Mouse (Mus musculus) kidney, postnatal 4 days (tissue): ENCODE measurements around the gene Tex10.
"Not testable (repeated sequence)": the region's sequence is repeated elsewhere in the genome, so short reads cannot be mapped to it uniquely, and the experiment has no call there.

Experiments
- DNase-seq, 2 experiments: peaks; one replicate each; pipeline ENCODE4 v3.0.0; 2021; ENCODE audit warnings: mixed read lengths in 2 of 2

The Tex10 gene

DNA sequence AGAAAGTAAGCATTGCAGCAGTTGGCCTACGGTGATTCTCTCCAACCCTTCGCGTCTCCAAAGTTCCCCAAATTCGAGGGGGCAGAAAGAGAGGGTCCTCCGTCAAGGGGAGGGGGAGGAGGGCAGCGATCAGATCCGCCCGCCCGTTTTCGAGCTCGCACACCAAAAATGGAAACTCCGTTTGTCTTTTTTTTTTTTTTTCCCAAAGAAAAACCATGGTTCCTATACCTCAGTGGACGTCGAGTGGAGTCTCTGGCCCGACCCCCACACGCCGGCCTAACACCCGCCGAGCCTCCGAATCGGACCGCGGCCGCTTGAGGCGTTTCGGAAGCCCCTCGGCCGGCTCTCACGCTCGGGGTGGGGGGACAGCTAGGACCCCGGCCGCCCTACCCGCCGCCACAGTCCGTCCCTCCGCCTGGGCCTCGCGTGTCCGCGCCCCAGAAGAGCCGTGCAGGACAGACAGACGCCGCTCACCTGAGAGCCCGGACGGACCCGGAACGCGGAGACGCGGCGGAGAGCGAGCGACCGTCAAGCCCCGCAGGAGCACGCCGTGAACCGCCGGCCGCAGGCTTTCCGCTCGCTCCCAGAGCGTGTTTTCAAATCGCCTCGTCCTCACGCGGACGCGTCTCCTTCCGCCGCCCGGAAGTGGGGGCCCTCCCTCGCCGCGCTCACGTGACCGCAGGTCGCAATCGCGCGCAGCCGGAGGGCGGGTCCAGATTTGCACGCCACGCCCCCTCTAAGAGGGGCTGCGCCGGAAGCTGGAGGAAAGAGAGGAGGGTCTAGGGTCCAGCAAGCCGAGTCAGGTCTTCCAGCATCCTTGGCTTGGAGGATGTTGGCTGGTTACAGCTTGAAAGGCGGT, at the start of gene Tex10:
Gene Tex10, minus strand, starts transcription at position 668 of the 859 bp plus-strand sequence.
- peak; percentile 94 to 96 for DNase-seq

GRCm38 (mm10) chr4:48510861-48511260, 37.6 kb upstream of the Tex10 start:
- DNase-seq: no peak

DNA sequence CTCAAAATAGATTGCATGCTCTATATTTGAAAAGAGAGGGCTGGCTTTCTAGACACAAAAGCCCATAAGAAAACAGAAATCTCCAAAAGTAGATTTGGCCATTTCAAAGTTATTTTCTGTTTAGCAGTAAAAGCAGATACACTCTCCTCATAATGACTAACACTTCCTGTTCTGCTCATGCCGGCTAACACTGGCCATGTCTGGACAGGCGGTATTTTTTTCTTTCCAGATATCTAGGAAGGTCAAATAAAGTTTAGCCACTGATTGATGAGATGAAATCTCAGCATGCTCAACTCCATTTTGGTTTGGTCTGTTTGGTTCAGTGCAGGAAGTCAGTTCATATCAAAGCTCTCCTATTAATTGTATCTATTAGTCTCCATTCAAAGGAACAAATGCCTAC, 19.3 kb upstream of the Tex10 start:
- no peak for DNase-seq

- peak; percentile 3 to 8 for DNase-seq
Measured at GRCm38 (mm10) chr4:48491290-48491743, 18.1 kb upstream of the Tex10 start.

DNA sequence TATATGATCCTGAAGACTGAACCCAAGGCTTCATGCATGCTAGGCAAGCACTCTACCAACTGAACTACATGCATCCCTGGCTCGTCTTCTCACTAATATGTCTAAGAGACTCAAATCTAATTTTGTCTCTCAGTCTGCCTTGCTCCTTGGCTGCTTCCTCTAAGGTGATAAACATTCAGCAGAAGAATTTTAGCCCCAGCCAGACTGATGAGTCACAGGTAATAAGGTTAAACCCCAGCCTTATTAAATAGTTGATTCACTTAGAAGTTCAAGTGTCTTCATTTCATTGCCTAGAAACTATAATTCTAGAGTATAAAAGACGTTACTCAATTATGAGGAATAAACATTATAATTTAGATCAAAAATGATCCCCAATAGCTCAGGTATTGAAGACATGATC, 15.7 kb upstream of the Tex10 start:
- DNase-seq: no peak

DNA sequence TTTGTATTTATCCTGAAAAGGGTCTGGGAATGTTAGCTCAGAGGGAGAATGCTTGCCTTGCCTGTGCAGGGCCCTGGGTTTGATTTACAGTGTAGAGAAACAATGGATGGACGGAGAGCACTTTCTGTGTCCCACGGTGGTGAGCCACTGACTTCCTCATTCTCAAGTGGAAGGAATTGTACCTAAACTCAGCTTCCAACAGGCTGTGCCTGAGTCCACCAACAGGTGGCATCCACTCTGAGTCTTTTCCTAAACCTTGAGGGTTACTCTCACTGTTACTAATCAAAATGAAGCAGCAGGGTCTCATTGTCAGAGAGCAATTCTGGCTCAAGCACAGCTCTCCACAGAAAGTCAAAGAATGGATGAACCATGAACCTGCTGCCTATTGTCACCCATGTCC, 8.0 kb upstream of the Tex10 start:
- peak; percentile 60 to 65 for DNase-seq

- no peak for DNase-seq
Measured at GRCm38 (mm10) chr4:48473651-48474011, 372 bp upstream of the Tex10 start.

DNA sequence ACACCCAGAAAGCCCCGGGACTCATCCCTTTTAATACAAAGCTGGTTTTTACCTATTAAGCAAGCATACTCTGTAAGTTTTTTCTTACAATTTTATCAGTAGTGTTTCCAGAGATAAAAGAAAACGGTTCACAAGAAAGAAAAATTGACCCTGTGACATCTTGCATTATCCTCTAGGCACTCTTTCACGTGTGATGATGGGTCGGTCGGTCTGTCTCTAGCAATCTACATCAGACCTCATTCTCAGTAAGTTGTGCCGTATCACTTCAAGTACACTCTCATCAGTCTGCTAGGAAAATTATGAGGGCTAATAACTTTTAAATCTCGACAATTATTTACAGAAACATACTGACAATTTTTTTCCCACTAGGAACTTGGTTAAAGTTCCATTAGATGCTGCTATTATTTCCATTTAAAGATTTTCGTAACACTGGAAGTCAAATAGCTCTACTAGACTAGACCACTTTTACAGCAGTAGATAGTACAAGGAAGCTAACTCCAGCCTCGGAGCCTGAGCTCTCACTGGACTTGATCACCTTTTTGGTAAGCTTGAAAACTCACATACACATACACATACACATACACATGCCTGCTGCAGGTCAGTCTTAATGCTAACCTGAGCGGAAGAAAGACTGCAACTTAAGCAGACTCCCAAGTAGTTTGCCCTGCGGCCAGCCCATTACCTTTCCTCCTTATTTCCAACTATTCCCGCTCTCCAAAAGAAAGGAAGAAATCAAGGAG, 1.0 kb downstream of the Tex10 start:
- DNase-seq: peak in 1 of 2 experiments; percentile 37

GRCm38 (mm10) chr4:48470977-48471376, 2.3 kb downstream of the Tex10 start:
- DNase-seq: no peak

DNA sequence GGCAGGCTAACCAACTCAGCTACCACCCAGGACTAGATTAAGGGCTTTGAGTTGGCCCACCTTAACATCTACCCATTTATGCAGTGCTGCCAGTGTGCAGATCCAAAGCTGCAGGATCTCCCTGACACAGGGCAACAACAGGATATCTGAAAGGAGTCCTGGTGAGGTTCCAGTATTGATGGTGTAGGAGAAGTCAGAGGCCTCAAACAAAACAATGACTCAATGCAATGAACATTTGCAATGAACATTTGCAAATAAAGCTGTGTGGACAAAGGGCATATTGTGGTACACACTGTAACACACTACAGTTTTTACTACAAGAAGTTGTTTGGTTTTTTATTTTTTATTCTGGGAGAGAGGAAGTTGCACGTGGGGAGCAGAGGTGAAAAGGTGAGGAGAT, 12.2 kb downstream of the Tex10 start:
- DNase-seq: no peak

DNA sequence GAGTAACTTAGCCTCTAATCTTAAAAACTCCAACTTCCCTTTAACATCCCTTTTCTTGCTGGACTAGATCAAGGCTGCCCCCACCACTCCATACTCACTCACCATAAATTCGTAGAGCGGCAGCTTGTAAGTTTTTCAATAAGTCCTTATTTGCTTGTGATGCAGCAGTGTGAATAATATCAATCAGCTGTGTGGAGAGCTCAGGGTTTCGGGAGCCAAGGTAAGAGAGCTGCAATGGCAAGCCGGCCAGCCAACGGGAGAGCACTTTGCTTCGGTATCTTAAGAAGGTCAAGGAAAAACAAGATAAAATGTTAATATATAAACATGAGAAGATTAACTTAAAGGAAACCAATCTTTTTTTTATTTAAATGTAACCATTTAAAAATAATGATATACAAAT, 14.8 kb downstream of the Tex10 start:
- no peak for DNase-seq

GRCm38 (mm10) chr4:48454106-48454773, 19.0 kb downstream of the Tex10 start:
- no peak for DNase-seq

DNA sequence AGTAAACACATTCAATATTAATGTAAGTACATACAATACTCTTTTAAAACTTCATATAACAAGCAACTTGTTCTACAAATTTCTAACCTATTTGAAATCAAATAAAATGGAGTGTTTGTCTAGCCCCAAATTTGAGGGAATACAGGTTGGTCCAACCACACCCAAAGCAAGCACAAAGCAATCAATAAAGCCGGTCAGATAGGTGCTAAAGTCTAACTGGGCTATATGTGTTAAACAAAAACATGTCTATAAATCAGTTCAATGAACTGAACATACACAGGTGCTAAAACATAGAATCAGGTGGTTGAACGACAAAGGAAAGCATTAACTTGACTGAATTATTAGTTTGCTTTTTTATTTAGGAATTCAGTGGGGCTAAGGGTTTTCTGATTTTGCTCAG, 45.2 kb downstream of the Tex10 start:
- no peak for DNase-seq

GRCm38 (mm10) chr4:48427413-48427812, 45.8 kb downstream of the Tex10 start:
- no peak for DNase-seq

DNA sequence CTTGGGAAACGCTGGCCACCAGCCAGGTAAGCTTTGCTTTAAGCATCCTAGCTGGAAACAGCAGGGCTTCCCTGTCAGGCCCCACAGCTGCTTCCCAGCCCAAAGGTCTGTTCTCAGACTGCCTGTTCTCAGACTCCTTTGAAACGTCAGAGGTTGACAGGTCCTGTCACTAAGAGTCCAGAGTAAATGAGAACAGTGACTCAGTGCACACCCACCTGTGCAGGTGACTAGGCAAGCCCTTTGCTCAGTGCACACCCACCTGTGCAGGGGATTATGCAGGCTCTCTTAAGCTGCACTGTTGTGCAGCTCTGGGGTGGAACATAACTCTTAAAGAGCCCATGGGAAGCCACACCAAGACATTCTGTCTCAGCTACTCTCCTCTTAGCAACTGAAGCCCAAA, 49.5 kb downstream of the Tex10 start:
- DNase-seq: no peak

- DNase-seq: no peak
Measured at GRCm38 (mm10) chr4:48422633-48423032, 50.6 kb downstream of the Tex10 start.

GRCm38 (mm10) chr4:48418831-48419468, 54.3 kb downstream of the Tex10 start:
- DNase-seq: no peak

- peak; percentile 11 to 16 for DNase-seq
Measured at GRCm38 (mm10) chr4:48415838-48416335, 57.4 kb downstream of the Tex10 start.

DNA sequence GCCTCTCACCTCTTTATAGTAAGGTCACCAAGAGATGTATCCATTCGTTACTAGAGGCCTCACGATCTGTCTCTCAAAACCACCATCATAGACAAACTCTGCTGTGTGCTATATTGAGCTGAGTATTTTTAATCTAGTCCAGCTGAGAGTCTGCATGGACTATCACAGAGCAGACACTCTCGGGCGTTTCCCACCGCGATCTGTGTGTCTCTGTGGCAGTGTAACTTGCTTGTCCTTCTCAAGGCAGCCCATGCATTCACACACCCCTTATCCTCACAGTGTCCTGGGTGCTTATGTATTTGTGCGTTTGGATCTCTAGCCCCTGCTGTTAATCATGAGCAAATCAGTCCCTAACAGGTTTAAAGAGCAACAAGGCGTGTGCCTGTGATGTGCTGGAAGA, 59.8 kb downstream of the Tex10 start:
- DNase-seq: no peak

GRCm38 (mm10) chr4:48407350-48408039, 65.8 kb downstream of the Tex10 start:
- DNase-seq: peak; percentile 73 to 74

DNA sequence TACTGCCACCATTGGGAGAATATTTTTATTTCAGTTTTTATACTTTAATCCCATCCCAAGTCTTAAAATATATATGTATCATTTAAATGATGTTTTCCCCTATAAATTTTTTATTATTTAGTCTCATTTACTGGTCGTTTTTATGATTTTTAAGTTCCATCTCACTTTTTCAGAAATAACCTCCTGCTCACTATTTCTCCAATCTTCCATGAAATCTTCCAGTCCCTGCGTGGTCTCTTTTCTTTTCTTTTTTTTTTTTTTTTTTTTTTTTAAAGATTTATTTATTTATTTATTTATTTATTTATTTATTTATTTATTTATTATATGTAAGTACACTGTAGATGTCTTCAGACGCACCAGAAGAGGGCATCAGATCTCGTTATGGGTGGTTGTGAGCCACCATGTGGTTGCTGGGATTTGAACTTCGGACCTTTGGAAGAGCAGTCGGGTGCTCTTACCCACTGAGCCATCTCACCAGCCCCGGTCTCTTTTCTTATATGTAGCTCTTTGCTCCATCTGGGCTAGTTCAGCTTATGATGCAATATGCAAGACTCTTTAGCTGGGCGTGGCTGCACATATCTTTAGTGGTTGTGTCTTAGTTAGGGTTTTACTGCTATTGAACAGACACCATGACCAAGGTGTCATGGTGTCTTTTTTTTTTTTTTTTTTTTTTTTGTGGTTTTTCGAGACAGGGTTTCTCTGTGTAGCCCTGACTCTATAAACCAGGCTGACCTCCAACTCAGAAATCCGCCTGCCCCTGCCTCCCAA, 67.4 kb downstream of the Tex10 start:
- DNase-seq: not testable (repeated sequence)
